Mouse (Mus musculus): ENCODE measurements around the gene Atp10a. TPM values are rescaled to one million over a fixed set of nuclear protein-coding genes. Genes with fewer than 3 reads are reported as not detected.

Gene Atp10a
- 21.9 TPM for polyA plus RNA-seq (2014; fragmentation: Illumina TruSeq; extraction: RNeasy Lipid Tissue Mini Kit (QIAGEN cat#74804); ENCODE audit: low read depth, low replicate concordance)

GRCm38 (mm10) chr7:58655866-58656265 is at the start of gene Atp10a:
Gene Atp10a, plus strand, starts transcription at chr7:58656166.

Data from testis, adult 10 weeks (tissue).